Mouse (Mus musculus) mesoderm, embryonic 11.5 days (tissue): ENCODE results near the gene Klf2.

Experiments used
- DNase-seq: peaks from one replicate; pipeline ENCODE4 v3.0.0-alpha.2; 2012; ENCODE audit warnings: low read depth, low spot score

Klf2 gene

GRCm38 (mm10) chr8:72333429-72334143 is 14.8 kb downstream of the Klf2 start:
- DNase-seq = no peak

- DNase-seq = no peak
Observed at GRCm38 (mm10) chr8:72334144-72334641, 15.4 kb downstream of the Klf2 start.

GRCm38 (mm10) chr8:72336273-72336672 is 17.4 kb downstream of the Klf2 start:
- no peak for DNase-seq

- no peak for DNase-seq
Observed at GRCm38 (mm10) chr8:72337034-72337433, 18.2 kb downstream of the Klf2 start.

- DNase-seq = no peak
Observed at GRCm38 (mm10) chr8:72342556-72343300, 23.9 kb downstream of the Klf2 start.

GRCm38 (mm10) chr8:72343725-72344124 is 24.9 kb downstream of the Klf2 start:
- no peak for DNase-seq

GRCm38 (mm10) chr8:72347553-72347952 is 28.7 kb downstream of the Klf2 start:
- DNase-seq = no peak

- DNase-seq = no peak
Observed at GRCm38 (mm10) chr8:72348114-72348513, 29.3 kb downstream of the Klf2 start.

GRCm38 (mm10) chr8:72348956-72349355 is 30.1 kb downstream of the Klf2 start:
- DNase-seq = no peak

- no peak for DNase-seq
Observed at GRCm38 (mm10) chr8:72349838-72350237, 31.0 kb downstream of the Klf2 start.

GRCm38 (mm10) chr8:72350727-72351126 is 31.9 kb downstream of the Klf2 start:
- DNase-seq = no peak

- DNase-seq = no peak
Observed at GRCm38 (mm10) chr8:72351405-72352005, 32.7 kb downstream of the Klf2 start.

- DNase-seq = no peak
Observed at GRCm38 (mm10) chr8:72352951-72353699, 34.3 kb downstream of the Klf2 start.

GRCm38 (mm10) chr8:72353700-72354045 is 34.8 kb downstream of the Klf2 start:
- DNase-seq = no peak

- no peak for DNase-seq
Observed at GRCm38 (mm10) chr8:72354272-72354671, 35.4 kb downstream of the Klf2 start.

GRCm38 (mm10) chr8:72356593-72356992 is 37.8 kb downstream of the Klf2 start:
- no peak for DNase-seq

GRCm38 (mm10) chr8:72360162-72360561 is 41.3 kb downstream of the Klf2 start:
- DNase-seq = no peak

- DNase-seq = no peak
Observed at GRCm38 (mm10) chr8:72362754-72363153, 43.9 kb downstream of the Klf2 start.

GRCm38 (mm10) chr8:72363457-72363856 is 44.6 kb downstream of the Klf2 start:
- DNase-seq = no peak

GRCm38 (mm10) chr8:72365016-72365415 is 46.2 kb downstream of the Klf2 start:
- DNase-seq = no peak

- peak; percentile 51 for DNase-seq
Observed at GRCm38 (mm10) chr8:72365826-72366225, 47.0 kb downstream of the Klf2 start.

GRCm38 (mm10) chr8:72366435-72366834 is 47.6 kb downstream of the Klf2 start:
- DNase-seq = no peak
